Mouse (Mus musculus) thymus, postnatal 0 days (tissue): ENCODE data around the gene Fzd7. TPM values are rescaled to one million over a fixed set of nuclear protein-coding genes. Genes with fewer than 3 reads are reported as not detected.

Source experiments
- DNase-seq: peaks from one replicate; pipeline ENCODE4 v3.0.0-alpha.2; 2015; ENCODE audit warnings: low spot score
- polyA plus RNA-seq: library from polyadenylated mRNA; unstranded; fragments of >200 nt; fragmentation: Nextera tagmentation; extraction: Ambion mirVana; gene quantifications from 2 replicates; pipeline ENCODE4 v1.2.1, GENCODE M21; 2015

The Fzd7 gene
- polyA plus RNA-seq, 1 experiment from 2014 or later = 2.3 TPM

DNA sequence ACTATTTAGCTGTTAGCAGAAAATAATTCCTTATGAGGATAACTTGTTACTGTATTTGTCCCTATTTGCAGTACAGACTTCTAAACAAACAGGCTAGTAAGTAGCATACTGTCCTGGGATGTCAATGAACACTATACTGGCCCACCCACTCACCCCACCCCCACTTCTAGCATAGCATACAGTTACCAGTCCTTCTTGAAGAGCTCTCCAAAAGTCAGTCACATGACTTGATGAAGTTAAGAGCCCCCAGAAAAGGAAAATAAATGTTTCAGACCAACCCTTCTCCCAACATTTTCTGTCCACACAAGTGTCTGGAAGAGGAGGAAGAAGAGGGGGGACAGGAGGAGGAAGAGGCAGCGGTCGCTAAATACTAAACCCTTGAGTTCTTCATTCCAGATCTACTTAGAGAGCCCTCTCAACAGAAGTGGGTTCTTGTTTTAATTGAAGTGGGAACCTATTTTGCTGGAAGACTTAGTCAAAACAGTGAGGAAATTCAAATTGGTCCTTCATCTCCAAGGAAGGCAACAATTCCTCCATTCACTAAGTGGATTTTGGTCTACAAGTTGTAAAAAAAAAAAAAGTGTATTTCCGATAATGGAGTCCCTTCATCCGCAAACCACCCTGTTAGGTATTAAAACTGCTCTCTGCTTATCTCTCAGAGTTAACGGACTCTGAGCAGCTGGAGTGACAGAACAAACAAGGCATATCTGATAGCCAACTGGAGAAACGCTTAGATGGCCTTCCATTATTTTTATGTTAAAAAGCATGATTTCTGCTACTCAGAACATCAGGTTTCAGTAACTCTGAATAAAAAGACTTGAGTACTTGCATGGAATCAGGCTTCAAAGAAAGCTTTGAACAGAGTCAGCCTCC, 15.8 kb downstream of the Fzd7 start:
- no peak for DNase-seq

DNA sequence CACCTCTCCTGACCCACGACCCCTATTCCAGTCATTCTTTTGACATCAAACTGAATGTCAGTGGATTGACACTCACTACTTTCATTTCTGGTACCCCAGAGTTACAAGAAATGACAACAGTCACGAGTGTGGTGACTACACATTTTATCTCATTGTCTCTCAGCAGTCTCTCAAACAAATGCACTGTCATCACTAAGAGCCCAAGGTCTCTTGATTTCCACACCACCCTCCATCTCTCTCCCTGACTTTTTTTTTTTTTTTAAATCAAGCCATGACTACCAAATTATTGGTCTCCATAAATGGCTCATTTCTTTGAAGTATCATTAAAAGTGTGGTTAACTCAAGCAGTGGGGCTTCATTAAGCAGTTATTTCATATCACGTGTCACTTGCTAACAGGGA, 17.1 kb downstream of the Fzd7 start:
- DNase-seq = no peak

DNA sequence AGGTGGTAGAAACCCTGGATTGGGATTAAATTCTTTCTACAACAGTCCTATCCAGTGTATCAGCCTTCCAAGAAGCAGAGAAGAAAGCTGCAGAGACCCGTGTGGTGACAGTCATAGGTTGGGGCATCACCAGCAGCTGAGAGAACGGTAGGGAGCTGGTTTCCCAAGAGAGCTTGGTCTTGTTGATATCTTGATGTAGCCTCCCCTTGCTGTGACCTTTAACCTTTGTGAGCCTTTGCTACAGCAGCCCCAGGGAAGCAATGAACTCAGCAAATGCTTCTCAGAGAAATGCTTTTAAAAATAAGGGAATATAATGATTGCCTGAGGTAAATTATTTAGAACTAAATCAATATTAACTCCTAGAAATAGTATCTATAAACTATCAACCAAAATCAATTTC, 20.1 kb downstream of the Fzd7 start:
- DNase-seq = no peak

DNA sequence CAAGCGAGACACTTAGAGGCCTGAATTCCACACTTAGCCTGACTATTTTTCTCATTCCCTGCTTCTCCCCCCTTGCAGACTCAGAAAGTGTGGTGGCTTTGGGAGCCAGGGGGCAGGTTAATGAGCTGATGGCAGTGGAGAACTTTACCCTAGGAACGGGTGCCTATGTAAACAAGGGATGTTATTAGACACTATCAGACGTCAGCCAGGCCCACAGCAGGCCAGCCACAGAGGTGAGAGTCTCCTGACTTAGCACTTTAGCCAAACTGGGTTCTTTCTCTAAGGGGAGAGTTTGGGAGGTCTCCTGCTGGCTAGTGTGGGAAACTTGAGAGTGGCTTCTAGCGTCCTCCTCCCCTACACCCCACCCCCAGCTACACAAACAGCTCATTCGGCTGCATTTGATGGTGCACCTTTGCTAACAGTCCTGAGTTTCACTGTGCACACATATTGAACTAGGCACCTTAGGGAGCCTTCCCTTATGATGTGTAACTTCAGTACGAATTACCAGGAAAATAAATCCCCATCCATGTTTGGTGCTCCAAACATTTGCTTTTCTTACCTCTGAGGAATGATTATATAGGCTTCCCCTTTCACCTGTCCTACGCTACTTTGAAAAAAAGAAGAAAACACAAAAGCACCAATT, 21.6 kb downstream of the Fzd7 start:
- no peak for DNase-seq

DNA sequence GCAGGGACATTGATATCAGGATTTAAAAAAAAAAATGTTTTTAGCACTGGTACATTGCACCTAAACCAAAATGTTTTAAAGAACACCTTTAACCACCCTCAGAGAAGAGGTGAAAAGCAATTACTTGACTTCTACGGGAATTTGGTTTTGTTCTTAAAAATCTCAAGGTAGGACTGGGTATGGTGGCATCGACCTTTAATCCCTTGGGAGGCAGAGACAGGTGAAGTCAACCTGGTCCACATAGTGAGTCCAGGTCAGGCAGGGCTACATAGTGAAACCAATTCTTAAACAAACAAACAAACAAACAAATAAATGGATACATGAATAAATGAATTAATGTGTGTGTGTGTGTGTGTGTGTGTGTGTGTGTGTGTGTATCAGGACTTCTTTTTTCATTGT, 22.1 kb downstream of the Fzd7 start:
- no peak for DNase-seq

DNA sequence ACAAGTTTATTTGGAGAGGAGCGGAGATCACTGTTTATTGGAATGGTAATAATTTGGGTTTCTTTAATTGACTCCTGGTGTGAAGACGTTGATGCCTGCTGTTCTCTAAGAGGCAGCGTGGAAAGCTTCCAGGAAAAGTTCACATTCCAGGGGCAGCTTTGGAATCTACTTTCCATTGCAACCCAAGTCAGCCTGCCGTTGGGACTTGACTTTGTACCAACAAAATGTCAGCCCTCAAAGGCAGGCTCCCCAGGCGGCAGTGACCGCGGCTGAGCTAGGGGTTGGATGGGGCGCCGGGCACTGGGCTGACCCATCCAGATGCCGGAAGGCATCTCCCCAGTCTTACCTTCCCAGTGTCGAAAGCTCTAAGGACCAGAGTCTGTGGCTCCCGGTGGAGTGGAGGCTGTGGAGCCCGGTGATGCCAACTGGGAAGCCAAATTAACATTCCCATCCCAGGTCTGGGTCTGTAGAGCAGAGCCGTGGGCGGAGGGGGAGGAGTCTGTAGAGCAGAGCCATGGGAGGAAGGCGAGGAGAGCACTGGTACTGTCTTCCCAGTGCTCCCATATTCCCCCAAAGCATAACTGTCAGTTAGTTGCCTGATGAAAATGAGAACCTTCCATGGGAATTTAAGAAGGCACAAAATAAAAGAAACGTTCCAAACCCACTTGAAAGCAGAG, 26.4 kb downstream of the Fzd7 start:
- DNase-seq = no peak

DNA sequence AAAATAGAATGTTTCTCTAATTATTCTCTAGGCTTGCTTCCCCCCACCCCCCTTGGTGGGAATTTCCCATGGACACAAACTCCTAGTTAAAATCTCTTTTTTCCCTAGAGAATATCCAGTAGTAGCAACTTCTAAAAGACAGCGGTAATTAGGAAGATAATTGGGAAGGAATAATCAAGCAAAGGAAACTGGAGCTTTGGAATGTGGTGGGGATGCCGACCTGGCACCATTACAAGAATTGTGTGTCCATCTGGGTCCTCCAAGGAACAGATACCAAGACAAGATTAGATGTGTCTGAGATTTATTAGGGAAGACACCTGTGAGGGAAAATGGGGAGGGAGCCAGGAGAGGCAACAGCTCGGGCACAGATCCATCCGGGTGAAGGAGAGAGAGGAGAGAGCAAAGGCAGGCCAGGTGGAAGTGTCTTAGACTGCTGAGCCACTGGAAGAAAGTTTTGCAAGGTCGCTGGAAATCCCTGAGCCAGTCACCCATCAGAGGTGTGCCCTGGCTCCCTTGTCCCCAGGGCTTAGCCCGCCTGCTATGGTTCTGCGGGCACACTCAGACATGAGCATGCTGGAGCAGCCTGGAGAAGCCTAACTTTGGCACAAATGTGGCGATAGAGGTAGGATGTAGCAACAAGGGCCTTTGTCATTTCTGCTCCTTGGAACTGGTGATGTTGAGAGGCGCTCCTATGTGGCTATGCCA, 29.5 kb downstream of the Fzd7 start:
- DNase-seq = no peak

DNA sequence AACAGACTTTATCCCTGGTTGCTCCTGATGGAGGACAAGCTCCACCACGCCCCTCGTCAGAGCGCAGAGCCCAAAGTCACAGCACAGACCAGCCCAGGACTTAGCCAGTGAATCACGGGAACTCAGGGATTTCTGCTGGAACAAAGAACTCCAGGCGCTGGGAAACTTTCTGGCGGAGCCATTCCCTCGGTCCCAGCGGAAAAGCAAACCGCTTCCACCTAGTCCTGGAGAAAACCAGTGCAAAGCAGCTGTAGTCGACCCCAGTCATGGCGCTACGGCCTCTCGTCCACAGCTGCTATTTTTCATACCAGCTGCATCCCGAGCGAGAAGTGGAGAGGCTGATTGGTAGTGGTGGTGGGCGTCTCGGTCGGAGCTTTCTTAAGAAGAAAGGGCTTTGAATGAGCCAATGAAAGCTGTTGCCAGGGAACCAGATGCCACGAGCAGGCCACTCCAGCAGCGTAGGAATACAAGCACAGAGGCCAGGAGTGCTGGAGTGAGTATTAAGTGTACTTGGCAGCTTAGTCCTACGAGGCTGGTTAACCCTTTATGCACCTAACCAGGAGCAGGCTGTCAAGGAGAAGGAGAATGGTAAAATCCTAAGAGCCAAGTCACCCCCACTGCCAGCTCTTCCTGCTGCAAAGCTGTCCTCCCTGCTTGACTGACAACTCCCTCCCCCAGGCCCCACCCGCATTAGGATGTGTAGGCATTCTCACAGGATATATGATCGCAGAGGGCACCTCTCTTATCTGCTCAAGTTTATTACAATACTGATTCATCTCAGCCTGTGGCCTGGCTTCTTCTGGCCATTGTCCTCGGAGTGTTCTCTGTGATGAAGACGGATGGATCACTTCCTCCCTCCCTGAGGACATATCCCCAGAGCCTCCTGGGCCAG, 34.0 kb downstream of the Fzd7 start, which contains the start of gene Gm973:
Gene Gm973, plus strand, starts transcription at position 239 of the 892 bp plus-strand sequence.
- no peak for DNase-seq

DNA sequence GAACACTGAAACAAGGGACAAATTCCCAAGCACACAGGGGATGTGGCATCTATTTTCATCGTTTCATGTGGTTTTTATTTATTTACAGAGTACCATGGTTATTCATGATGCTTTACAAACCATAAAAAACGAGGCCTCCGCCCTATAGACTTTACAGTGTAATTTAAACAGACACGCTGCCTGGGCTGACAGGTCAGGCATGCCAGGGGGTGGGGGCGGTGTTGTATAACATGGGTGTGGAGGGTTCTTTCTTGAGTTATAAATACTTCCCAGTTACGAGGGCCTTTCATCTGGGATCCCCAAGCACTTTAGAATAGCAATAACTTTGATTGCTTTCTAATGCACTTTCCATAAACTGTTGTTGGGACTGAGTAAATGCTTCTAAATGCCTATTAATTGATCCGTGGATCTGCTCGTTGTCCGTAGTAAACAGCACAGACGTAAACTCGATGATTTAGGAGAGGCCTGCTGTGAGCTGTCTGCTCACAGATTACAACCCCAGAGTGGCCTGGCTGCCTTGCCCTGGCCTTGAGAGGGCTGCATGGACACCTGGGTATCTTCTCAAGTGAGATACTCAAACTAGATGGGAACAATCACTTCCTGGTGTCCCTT, 38.1 kb downstream of the Fzd7 start:
- no peak for DNase-seq

DNA sequence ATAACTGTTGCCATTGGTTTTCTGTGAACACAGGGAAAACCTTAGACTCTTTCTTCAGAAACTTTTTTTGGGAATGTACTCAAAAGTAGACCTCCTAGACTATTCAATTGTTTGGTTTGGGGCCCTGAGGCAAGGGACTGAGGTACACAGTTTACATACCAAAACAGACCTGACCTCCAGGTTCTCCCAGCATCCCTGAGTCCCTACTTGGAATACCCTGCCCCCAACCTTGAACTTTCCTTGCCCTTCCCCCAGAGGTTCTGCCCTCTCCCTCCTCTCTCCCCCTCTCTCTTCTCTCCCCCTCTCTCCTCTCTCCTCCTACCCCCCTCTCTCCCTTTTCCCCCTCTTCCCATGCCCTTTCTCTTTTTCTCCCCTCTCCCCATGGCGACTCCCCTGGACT, 40.2 kb downstream of the Fzd7 start:
- no peak for DNase-seq

DNA sequence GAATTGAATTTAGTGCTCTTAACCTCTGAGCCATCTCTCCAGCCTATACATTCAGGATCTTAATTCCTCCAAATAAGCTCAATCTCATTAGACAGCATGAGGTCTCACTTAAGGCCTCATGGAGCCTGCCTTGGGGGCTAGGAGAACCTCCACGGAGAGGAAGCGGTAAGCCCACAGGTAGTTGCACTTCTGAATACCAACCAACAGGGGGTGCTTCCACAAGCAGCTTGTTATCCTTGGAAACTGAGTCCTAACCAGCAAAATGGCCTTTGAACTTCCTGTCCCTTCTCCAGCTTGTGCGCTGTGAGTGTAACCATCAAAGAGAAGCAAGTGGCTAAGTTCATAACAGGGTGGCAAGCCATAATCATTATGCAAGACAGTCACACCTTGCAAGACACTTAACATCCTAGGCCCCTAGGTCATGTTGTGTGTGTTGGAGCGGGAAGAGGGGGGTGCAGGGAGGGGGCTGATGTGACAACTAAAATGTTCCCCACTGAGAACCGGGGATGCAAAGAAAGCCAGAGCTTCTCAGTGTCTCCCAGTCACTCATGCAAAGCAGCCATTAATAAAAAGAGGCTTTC, 41.2 kb downstream of the Fzd7 start:
- peak; percentile 23 for DNase-seq

DNA sequence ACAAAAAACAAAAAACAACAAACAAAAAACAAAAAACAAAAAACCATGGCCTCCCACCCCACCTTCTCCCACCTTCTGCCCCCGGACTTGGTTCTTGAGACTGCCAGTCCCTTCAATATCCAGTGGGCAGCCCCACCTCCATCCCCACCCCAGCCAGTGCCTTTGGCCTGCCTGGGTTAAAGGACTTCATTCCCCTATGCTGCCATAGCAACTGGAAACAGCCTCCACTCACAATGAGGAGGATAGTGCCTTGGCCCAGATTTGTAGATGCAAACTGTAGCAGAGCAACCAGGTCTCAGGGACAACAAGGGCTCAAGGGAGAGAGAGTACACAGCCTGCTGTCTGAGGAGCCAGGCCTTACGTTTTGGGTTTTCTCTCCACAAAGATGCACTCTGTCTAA, 41.8 kb downstream of the Fzd7 start:
- DNase-seq = no peak

DNA sequence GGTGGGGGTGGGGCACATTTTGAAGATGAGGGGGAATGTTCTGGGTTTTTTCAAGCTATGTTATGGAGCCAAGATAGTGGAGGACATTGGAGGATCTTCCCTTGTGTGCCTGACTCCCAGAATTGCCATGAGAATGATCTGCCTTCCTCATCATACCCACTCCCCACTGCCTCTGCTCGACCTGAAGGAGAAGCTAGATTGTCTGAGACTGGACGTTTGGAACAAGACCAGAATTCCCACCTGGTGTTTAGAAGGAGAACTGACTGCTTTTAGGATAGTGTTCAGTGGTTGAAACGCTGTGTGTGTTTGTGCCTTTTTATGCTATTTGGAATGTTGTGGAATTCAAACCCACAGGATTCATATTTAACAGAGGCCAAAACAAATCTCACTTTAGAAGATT, 42.5 kb downstream of the Fzd7 start:
- DNase-seq = no peak

DNA sequence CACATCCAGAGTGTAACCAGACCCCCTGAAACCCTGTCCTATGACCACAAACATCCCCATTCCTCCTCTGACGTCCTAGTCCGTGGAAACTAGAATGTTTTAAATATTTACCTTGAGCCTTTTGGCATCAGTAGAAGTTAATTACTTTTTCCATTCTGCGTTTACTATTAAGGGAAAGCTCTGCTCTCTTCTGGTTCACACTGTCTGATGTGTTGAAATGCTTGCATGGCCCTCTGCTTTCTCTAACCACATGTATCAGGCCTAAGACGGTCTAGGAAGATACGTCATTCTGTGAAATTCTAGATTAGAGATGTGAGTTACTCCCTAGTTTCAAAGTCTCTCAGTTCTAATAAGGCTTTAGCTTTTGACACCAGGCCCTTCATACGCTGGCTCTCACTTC, 45.0 kb downstream of the Fzd7 start:
- DNase-seq = no peak

DNA sequence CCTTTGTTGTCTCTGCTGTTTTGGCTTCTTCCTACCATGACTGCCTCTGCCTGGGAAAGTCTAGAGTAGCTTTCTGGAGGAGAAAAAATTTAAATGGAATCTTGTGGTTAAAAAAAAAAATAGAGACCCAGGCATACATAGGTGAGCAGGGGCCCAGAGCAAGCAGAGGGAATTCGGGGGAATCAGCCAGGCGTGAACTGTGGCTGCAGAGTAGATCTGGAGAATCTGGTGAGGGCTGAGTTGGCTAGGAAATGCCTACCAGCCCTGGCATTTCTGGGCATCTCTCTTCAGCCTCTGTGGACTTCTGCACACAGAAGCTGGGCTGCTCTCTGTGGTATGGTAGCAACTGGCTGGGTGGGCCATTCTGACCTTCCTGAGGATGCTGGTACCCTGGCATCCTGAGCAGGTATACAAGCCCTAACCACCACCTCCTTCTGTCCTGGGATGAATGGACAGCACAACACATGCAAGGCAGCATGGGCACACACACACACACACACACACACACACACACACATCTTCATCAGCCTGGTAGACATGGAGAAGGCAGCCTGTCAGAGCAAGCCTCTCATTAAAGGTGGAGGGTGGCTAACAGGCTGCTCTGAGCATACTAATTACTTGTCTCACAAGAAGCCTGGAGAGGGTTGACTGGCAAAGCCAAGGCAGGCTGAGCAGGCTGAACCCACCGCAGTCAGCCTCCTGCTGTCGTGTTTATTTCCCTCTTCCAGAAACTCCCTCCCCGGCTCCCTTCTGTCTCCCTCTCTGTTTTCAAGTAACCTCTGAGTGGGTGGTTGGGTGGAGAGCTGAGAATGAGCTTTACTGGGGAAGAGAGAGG, 53.0 kb downstream of the Fzd7 start:
- no peak for DNase-seq
